Mouse (Mus musculus): Measurements from ENCODE around the gene Negr1. TPM values are rescaled to one million over a fixed set of nuclear protein-coding genes. Genes with fewer than 3 reads are reported as not detected.

Negr1 gene
- polyA plus RNA-seq, 1 experiment from 2014 or later, result 7.3 TPM

- no peaks in the 10 kb centered on the region for H3K9me3 ChIP-seq (ENCODE audit: low read length)
- no peaks in the 10 kb centered on the region for H3K4me1 ChIP-seq (ENCODE audit: insufficient read depth, low read length)
- H3K27ac ChIP-seq (ENCODE audit: low read length), result no peak overlapping the region
- H3K9ac ChIP-seq (replicated peaks; ENCODE audit: low read length), result no peak overlapping the region
- no peaks in the 10 kb centered on the region for H3K36me3 ChIP-seq (ENCODE audit: insufficient read depth, low read length)
- no peak for ATAC-seq (ENCODE audit: low FRiP score, low TSS enrichment)
- WGBS, result 67% methylated on average over 6 of the region's 6 CpGs
- no peak overlapping the region for H3K4me2 ChIP-seq (replicated peaks; ENCODE audit: low read depth, low read length)
- H3K27me3 ChIP-seq (ENCODE audit: insufficient read depth, low read length), result no peaks in the 10 kb centered on the region
- no peak overlapping the region for H3K4me3 ChIP-seq (ENCODE audit: low read length)
These were observed 385.8 kb downstream of the Negr1 start for GRCm38 (mm10) chr3:156947404-156947803.

- H3K27me3 ChIP-seq (ENCODE audit: insufficient read depth, low read length), result no peaks in the 10 kb centered on the region
- H3K4me1 ChIP-seq (ENCODE audit: insufficient read depth, low read length), result no peaks in the 10 kb centered on the region
- ATAC-seq (ENCODE audit: low FRiP score, low TSS enrichment), result no peak
- no peak overlapping the region for H3K9ac ChIP-seq (replicated peaks; ENCODE audit: low read length)
- no peaks in the 10 kb centered on the region for H3K9me3 ChIP-seq (ENCODE audit: low read length)
- no peaks in the 10 kb centered on the region for H3K36me3 ChIP-seq (ENCODE audit: insufficient read depth, low read length)
- no peak overlapping the region for H3K4me2 ChIP-seq (replicated peaks; ENCODE audit: low read depth, low read length)
- H3K4me3 ChIP-seq (ENCODE audit: low read length), result no peak overlapping the region
- H3K27ac ChIP-seq (ENCODE audit: low read length), result no peak overlapping the region
- WGBS, result 75% methylated on average over 6 of the region's 6 CpGs
These were observed 391.4 kb downstream of the Negr1 start for GRCm38 (mm10) chr3:156952970-156953369.

- Histone ChIP-seq H3K9me3 (ENCODE audit: low read length) (no peaks in the 10 kb centered on the region), H3K27ac (ENCODE audit: low read length) (no peak overlapping the region), H3K27me3 (ENCODE audit: insufficient read depth, low read length) (no peaks in the 10 kb centered on the region), H3K36me3 (ENCODE audit: insufficient read depth, low read length) (no peaks in the 10 kb centered on the region), H3K4me1 (ENCODE audit: insufficient read depth, low read length) (no peaks in the 10 kb centered on the region), H3K4me3 (ENCODE audit: low read length) (no peak overlapping the region), H3K9ac (replicated peaks; ENCODE audit: low read length) (no peak overlapping the region), H3K4me2 (replicated peaks; ENCODE audit: low read depth, low read length) (no peak overlapping the region)
- ATAC-seq (ENCODE audit: low FRiP score, low TSS enrichment), result no peak
- 83% methylated on average over 4 of the region's 4 CpGs for WGBS
These were observed 393.5 kb downstream of the Negr1 start for GRCm38 (mm10) chr3:156955094-156955493.

- H3K4me3 ChIP-seq (ENCODE audit: low read length), result no peak overlapping the region
- no peaks in the 10 kb centered on the region for H3K27me3 ChIP-seq (ENCODE audit: insufficient read depth, low read length)
- no peaks in the 10 kb centered on the region for H3K4me1 ChIP-seq (ENCODE audit: insufficient read depth, low read length)
- ATAC-seq (ENCODE audit: low FRiP score, low TSS enrichment), result no peak
- no peaks in the 10 kb centered on the region for H3K36me3 ChIP-seq (ENCODE audit: insufficient read depth, low read length)
- H3K4me2 ChIP-seq (replicated peaks; ENCODE audit: low read depth, low read length), result no peak overlapping the region
- H3K27ac ChIP-seq (ENCODE audit: low read length), result no peak overlapping the region
- no peak overlapping the region for H3K9ac ChIP-seq (replicated peaks; ENCODE audit: low read length)
- H3K9me3 ChIP-seq (ENCODE audit: low read length), result no peaks in the 10 kb centered on the region
- 92% methylated on average over 7 of the region's 7 CpGs for WGBS
These were observed 397.0 kb downstream of the Negr1 start for GRCm38 (mm10) chr3:156958640-156959039.

- H3K4me1 ChIP-seq (ENCODE audit: insufficient read depth, low read length), result no peaks in the 10 kb centered on the region
- ATAC-seq (ENCODE audit: low FRiP score, low TSS enrichment), result no peak
- no peaks in the 10 kb centered on the region for H3K9me3 ChIP-seq (ENCODE audit: low read length)
- no peak overlapping the region for H3K4me3 ChIP-seq (ENCODE audit: low read length)
- no peaks in the 10 kb centered on the region for H3K36me3 ChIP-seq (ENCODE audit: insufficient read depth, low read length)
- H3K27ac ChIP-seq (ENCODE audit: low read length), result no peak overlapping the region
- no peak overlapping the region for H3K4me2 ChIP-seq (replicated peaks; ENCODE audit: low read depth, low read length)
- 73% methylated on average over 2 of the region's 2 CpGs for WGBS
- no peaks in the 10 kb centered on the region for H3K27me3 ChIP-seq (ENCODE audit: insufficient read depth, low read length)
- H3K9ac ChIP-seq (replicated peaks; ENCODE audit: low read length), result no peak overlapping the region
These were observed 407.2 kb downstream of the Negr1 start for GRCm38 (mm10) chr3:156968764-156969163.

GRCm38 (mm10) chr3:156971104-156971503 is 409.5 kb downstream of the Negr1 start:
- no peaks in the 10 kb centered on the region for H3K36me3 ChIP-seq (ENCODE audit: insufficient read depth, low read length)
- H3K27ac ChIP-seq (ENCODE audit: low read length), result no peak overlapping the region
- no peak overlapping the region for H3K4me2 ChIP-seq (replicated peaks; ENCODE audit: low read depth, low read length)
- no peak for ATAC-seq (ENCODE audit: low FRiP score, low TSS enrichment)
- WGBS, result 79% methylated on average over 2 of the region's 2 CpGs
- H3K4me3 ChIP-seq (ENCODE audit: low read length), result no peak overlapping the region
- no peaks in the 10 kb centered on the region for H3K4me1 ChIP-seq (ENCODE audit: insufficient read depth, low read length)
- H3K9ac ChIP-seq (replicated peaks; ENCODE audit: low read length), result no peak overlapping the region
- H3K9me3 ChIP-seq (ENCODE audit: low read length), result no peaks in the 10 kb centered on the region
- no peaks in the 10 kb centered on the region for H3K27me3 ChIP-seq (ENCODE audit: insufficient read depth, low read length)

- Histone ChIP-seq H3K4me3 (ENCODE audit: low read length) (no peak overlapping the region), H3K4me2 (replicated peaks; ENCODE audit: low read depth, low read length) (no peak overlapping the region), H3K4me1 (ENCODE audit: insufficient read depth, low read length) (no peaks in the 10 kb centered on the region), H3K9ac (replicated peaks; ENCODE audit: low read length) (no peak overlapping the region), H3K27ac (ENCODE audit: low read length) (no peak overlapping the region), H3K9me3 (ENCODE audit: low read length) (no peaks in the 10 kb centered on the region), H3K27me3 (ENCODE audit: insufficient read depth, low read length) (no peaks in the 10 kb centered on the region), H3K36me3 (ENCODE audit: insufficient read depth, low read length) (no peaks in the 10 kb centered on the region)
- 65% methylated on average over 2 of the region's 2 CpGs for WGBS
- ATAC-seq (ENCODE audit: low FRiP score, low TSS enrichment), result no peak
These were observed 415.2 kb downstream of the Negr1 start for GRCm38 (mm10) chr3:156976816-156977215.

GRCm38 (mm10) chr3:156980042-156980716 is 418.6 kb downstream of the Negr1 start:
- ATAC-seq (ENCODE audit: low FRiP score, low TSS enrichment), result no peak
- H3K27ac ChIP-seq (ENCODE audit: low read length), result no peak overlapping the region
- H3K36me3 ChIP-seq (ENCODE audit: insufficient read depth, low read length), result no peaks in the 10 kb centered on the region
- no peak overlapping the region for H3K4me3 ChIP-seq (ENCODE audit: low read length)
- no peaks in the 10 kb centered on the region for H3K4me1 ChIP-seq (ENCODE audit: insufficient read depth, low read length)
- WGBS, result 55% methylated on average over 11 of the region's 11 CpGs
- H3K4me2 ChIP-seq (replicated peaks; ENCODE audit: low read depth, low read length), result no peak overlapping the region
- H3K9me3 ChIP-seq (ENCODE audit: low read length), result no peaks in the 10 kb centered on the region
- no peak overlapping the region for H3K9ac ChIP-seq (replicated peaks; ENCODE audit: low read length)
- no peaks in the 10 kb centered on the region for H3K27me3 ChIP-seq (ENCODE audit: insufficient read depth, low read length)

GRCm38 (mm10) chr3:156982102-156982501 is 420.5 kb downstream of the Negr1 start:
- H3K9ac ChIP-seq (replicated peaks; ENCODE audit: low read length), result no peak overlapping the region
- no peaks in the 10 kb centered on the region for H3K9me3 ChIP-seq (ENCODE audit: low read length)
- H3K4me3 ChIP-seq (ENCODE audit: low read length), result no peak overlapping the region
- 56% methylated on average over 4 of the region's 4 CpGs for WGBS
- no peak overlapping the region for H3K4me2 ChIP-seq (replicated peaks; ENCODE audit: low read depth, low read length)
- no peaks in the 10 kb centered on the region for H3K36me3 ChIP-seq (ENCODE audit: insufficient read depth, low read length)
- no peaks in the 10 kb centered on the region for H3K27me3 ChIP-seq (ENCODE audit: insufficient read depth, low read length)
- ATAC-seq (ENCODE audit: low FRiP score, low TSS enrichment), result no peak
- H3K27ac ChIP-seq (ENCODE audit: low read length), result no peak overlapping the region
- H3K4me1 ChIP-seq (ENCODE audit: insufficient read depth, low read length), result no peaks in the 10 kb centered on the region

- H3K27ac ChIP-seq (ENCODE audit: low read length), result no peak overlapping the region
- H3K36me3 ChIP-seq (ENCODE audit: insufficient read depth, low read length), result no peaks in the 10 kb centered on the region
- no peak overlapping the region for H3K4me3 ChIP-seq (ENCODE audit: low read length)
- no peak for ATAC-seq (ENCODE audit: low FRiP score, low TSS enrichment)
- 90% methylated on average over 3 of the region's 3 CpGs for WGBS
- H3K4me2 ChIP-seq (replicated peaks; ENCODE audit: low read depth, low read length), result no peak overlapping the region
- H3K27me3 ChIP-seq (ENCODE audit: insufficient read depth, low read length), result no peaks in the 10 kb centered on the region
- H3K4me1 ChIP-seq (ENCODE audit: insufficient read depth, low read length), result no peaks in the 10 kb centered on the region
- H3K9ac ChIP-seq (replicated peaks; ENCODE audit: low read length), result no peak overlapping the region
- no peaks in the 10 kb centered on the region for H3K9me3 ChIP-seq (ENCODE audit: low read length)
These were observed 425.5 kb downstream of the Negr1 start for GRCm38 (mm10) chr3:156987113-156987512.

Data from kidney, embryonic 16.5 days (tissue).